Mouse (Mus musculus) right cerebral cortex, postnatal 25 days (tissue): ENCODE measurements around the gene Lrrc47.

Experiments
- DNase-seq: peaks from one replicate; pipeline ENCODE4 v3.0.0; 2022

Gene Lrrc47

DNA sequence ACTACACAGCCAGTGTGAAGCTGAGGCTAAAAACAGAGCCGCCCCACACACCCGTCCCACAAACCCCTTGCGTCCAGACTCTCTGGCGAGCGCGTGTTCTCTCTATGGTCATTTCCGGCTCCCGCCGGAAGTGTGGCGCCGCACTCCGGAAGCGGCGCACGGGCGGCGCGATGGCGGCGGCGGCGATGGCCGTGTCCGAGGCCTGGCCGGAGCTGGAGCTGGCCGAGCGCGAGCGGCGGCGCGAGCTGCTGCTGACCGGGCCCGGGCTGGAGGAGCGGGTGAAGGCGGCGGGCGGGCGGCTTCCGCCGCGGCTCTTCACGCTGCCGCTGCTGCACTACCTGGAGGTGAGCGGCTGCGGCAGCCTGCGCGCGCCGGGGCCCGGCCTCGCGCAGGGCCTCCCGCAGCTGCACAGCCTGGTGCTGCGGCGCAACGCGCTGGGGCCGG lies at the start of gene Lrrc47:
TSS of gene Lrrc47 (plus strand) at position 86 of the 444 bp plus-strand sequence.
- DNase-seq, result peak; percentile 86

GRCm38 (mm10) chr4:153962631-153963030 lies 48.9 kb upstream of the Lrrc47 start:
- DNase-seq, result peak; percentile 48

DNA sequence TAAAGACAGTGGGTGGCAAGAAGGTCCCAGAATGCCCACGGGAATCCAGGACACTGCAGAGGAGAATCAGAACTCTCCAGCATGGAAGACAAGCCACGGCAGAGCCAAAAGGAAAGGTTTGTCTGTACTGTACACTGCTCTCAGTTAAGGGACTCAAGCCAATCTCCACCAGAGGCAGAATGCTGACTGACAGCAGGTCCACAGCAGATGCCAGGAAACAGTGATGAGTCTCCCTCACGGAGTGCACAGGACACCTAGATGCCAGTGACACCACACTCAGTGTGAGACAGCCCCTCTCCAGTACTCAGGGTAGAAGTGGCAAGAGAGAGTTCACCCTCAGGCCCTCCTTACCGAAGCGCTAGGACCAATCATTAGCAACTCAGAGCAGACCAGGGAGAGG lies 44.9 kb upstream of the Lrrc47 start:
- DNase-seq, result no peak

DNA sequence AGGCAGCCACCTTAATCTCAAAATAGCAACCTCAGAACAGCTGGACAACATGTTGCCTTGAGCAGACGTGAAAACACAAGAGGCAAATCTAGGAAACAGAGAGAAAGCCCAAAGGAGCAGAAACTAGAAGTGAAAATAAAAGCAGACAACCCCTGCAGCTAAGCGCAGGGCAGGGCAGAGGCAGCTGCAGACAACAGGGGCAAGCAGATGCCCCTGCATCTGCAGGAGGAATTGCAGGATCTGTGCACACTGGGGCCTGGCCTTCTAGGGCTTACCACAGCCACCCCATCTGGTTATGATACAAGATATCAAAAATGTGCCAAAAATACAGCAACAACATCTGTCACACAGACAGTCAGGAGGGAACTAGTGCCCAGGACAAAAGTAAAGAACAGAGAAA lies 44.0 kb upstream of the Lrrc47 start:
- DNase-seq, result no peak

DNA sequence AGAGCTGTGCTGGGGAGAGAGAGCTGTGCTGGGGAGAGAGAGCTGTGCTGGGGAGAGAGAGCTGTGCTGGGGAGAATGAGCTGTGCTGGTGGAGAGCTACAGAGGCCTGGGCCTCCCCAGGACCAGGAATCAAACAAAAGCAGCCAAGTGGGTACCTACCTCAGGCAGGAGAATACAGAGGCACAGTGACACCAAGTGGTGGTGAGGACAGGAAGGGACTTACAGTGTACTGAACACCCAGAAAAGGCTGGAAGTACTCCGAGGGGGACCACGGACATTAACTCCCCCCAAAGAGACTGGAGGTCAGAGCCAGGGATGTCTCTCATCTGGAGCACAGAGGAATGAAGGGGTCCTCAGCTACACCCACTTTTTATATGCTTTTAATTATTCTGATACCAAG lies 43.5 kb upstream of the Lrrc47 start:
- no peak for DNase-seq

GRCm38 (mm10) chr4:153974431-153975291 lies 36.9 kb upstream of the Lrrc47 start, which contains the start of the genes Dffb and Cep104:
Dffb (minus strand) TSS chr4:153975126.
Cep104 (plus strand) TSS chr4:153975194.
- peak; percentile 94 for DNase-seq

GRCm38 (mm10) chr4:153975292-153975662 lies 36.3 kb upstream of the Lrrc47 start:
- DNase-seq, result no peak

GRCm38 (mm10) chr4:153975768-153976167 lies 35.8 kb upstream of the Lrrc47 start:
- no peak for DNase-seq

DNA sequence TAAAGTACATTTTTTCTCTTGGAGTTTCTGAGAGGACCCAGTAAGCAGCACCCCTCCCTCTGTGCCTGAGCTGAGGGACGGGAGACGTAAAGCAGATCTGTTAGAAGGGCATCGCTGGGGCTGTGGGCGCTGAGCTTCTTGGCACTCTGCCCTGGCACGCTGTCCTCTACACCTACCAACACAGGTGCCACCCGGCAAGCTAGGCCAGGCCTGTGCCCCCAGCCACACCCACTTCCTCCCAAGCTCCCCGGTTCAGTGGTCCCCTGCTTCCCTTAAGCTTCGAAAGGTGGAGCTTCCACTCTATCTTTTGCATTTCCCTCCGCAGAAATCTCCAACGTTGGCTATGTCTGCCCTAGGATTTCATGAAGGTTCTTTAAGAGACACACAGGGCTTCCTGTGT lies 32.3 kb upstream of the Lrrc47 start:
- DNase-seq, result no peak

DNA sequence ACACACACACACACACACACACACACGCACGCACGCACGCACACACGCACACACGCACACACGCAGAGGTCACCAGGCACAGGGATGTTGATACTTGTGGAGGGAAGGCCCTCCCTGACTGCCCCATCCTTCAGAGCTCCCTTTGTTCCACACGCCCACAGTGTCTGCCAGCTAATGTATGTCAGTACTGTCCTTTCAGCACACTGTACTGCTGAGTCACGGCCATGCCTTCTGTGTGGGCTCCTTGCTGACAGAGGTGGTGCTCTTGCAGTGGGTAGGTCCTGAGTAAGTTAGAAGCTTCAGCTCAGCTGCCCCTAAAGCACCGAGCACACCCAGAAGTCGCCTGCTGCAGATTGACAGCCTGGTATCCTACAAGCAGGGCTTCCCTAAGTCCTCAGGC lies 31.1 kb upstream of the Lrrc47 start:
- no peak for DNase-seq

GRCm38 (mm10) chr4:153992715-153993114 lies 18.8 kb upstream of the Lrrc47 start:
- DNase-seq, result no peak

DNA sequence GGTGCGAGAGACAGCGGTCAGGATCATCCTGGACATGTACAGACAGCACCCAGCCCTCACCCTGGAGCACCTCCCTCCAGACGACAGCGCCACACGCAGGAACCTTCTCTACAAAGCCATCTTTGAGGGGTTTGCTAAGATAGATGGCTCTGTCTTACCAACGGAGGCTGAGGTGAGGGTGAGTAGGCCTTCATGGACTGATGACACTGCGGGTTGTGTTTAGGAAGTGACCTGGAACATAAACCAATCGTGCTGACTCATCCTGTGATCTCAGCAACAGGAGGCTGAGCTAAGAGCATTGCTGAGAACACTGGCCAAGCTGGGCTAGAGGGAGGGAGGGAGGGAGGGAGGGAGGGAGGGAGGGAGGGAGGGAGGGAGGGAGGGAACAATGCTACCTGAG lies 18.0 kb upstream of the Lrrc47 start:
- no peak for DNase-seq

GRCm38 (mm10) chr4:154005488-154005887 lies 6.0 kb upstream of the Lrrc47 start:
- DNase-seq, result no peak

DNA sequence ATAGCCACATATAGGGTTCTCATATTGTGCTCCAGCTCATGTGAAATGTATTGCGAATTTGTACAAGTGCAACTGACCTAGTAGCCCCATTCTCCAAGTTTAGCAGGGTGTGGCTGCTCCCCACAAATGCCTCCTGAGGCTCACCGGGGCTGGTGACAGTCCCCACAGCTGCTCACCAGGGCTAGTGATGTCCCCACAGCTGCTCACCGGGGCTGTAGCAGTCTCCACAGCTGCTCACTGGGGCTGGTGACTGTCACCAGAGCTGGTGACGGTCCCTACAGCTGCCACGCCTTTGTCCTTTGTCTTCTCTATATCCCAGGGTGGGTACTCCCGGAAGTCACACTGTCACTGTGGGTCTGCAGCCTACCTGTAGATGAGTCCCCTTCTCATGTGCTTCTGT lies 5.3 kb upstream of the Lrrc47 start:
- DNase-seq, result no peak

- DNase-seq, result no peak
Measured at GRCm38 (mm10) chr4:154007759-154008158, 3.8 kb upstream of the Lrrc47 start.

DNA sequence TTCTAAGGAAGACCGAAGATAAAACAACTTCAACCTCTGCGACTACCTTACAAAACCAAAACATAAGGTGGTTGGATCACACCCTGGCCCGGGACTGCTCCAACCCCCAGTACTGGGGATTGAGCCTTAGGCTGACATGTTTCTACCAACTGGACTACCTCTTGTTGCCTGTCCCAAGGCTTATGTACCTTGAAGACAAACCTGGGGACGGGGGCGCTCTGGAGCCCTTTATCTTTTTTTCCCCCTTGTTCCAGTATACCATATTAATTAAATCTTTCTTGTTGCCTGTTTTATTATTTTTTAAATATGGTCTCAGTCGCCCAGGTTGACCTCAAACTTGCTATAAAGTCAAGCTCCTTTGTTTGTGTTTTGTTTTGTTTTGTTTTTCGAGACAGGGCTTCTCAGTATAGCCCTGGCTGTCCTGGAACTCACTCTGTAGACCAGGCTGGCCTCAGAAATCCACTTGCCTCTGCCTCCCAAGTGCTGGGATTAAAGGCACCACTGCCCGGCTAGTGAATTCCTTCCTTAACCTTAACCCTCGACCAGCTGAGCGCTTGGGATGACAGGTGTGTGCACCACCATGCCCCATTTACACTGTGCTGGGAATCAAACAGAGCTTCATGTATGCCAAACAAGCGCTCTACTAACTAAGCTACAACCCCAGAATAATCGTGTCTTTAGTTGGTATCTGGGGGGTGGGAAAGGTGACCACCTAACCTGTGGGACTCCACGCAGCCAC lies 455 bp upstream of the Lrrc47 start:
- DNase-seq, result no peak

DNA sequence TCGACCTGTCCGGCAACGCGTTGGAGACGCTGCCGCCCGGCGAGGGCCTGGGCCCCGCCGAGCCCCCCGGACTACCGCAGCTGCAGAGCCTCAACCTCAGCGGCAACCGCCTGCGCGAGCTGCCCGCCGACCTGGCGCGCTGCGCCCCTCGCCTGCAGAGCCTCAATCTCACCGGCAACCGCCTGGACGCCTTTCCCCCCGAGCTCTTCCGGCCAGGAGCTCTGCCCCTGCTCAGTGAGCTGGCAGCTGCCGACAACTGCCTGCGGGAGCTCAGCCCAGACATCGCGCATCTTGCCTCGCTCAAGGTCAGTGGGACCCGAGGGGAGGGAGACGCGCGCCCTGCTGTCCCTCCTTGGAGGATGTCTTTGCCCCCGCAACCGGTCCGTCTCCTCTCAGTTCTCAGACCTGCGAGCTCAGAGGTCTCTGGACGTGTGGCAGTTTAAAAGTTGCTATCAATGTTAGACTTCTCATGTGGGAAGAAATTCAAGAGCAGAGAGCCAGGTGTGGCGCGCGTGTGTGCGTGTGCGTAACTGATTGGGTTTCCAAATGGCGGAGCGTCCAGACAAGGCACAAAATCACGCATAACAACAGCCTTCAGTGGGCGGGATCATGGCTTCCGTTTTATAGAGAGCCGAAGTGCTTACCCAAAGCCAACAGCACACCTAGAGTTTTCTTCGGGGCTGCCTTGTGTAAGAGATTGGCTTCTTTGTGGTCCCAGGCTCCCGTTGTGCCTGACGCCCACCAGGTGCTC lies 776 bp downstream of the Lrrc47 start:
- no peak for DNase-seq

- DNase-seq, result no peak
Measured at GRCm38 (mm10) chr4:154015476-154015875, 3.9 kb downstream of the Lrrc47 start.

GRCm38 (mm10) chr4:154019571-154019970 lies 8.0 kb downstream of the Lrrc47 start:
- DNase-seq, result no peak

GRCm38 (mm10) chr4:154021432-154021831 lies 9.9 kb downstream of the Lrrc47 start:
- DNase-seq, result no peak

GRCm38 (mm10) chr4:154022407-154022806 lies 10.9 kb downstream of the Lrrc47 start:
- no peak for DNase-seq

GRCm38 (mm10) chr4:154022844-154023243 lies 11.3 kb downstream of the Lrrc47 start:
- DNase-seq, result no peak
